Mouse (Mus musculus) kidney, embryonic 16.5 days (tissue): ENCODE measurements around the gene Fam102b. TPM values are rescaled to one million over a fixed set of nuclear protein-coding genes. Genes with fewer than 3 reads are reported as not detected.

Source experiments
- ATAC-seq: fragments of 200-750 bp; cut with Nextera tagmentation; 2 replicates; pipeline ENCODE4 v1.8.0; 2017; ENCODE audit warnings: moderate TSS enrichment; ENCODE audit not compliant: low FRiP score, low TSS enrichment
- H3K27ac ChIP-seq: fragments of 300-500 bp; sonication (generic); 2 replicates; pipeline ENCODE4 v1.5.1; 2014; ENCODE audit warnings: low read length
- H3K27me3 ChIP-seq: fragments of 300-500 bp; sonication (generic); 2 replicates; pipeline ENCODE4 v1.6.1; 2014; ENCODE audit warnings: low read length, control low read depth, mixed read lengths; ENCODE audit not compliant: insufficient read depth
- H3K36me3 ChIP-seq: fragments of 300-500 bp; sonication (generic); 2 replicates; pipeline ENCODE4 v1.6.1; 2014; ENCODE audit warnings: low read length, control low read depth, mixed read lengths; ENCODE audit not compliant: insufficient read depth
- H3K4me1 ChIP-seq: fragments of 300-500 bp; sonication (generic); 2 replicates; pipeline ENCODE4 v1.6.1; 2014; ENCODE audit warnings: low read length, control low read depth, mixed read lengths; ENCODE audit not compliant: insufficient read depth
- H3K4me2 ChIP-seq: fragments of 300-500 bp; sonication (generic); replicated peaks from 2 replicates; pipeline ENCODE4 v1.6.1; 2014; ENCODE audit warnings: low read depth, low read length
- H3K4me3 ChIP-seq: fragments of 300-500 bp; sonication (generic); 2 replicates; pipeline ENCODE4 v1.5.1; 2014; ENCODE audit warnings: mild to moderate bottlenecking, low read length
- H3K9ac ChIP-seq: fragments of 300-500 bp; sonication (generic); replicated peaks from 2 replicates; pipeline ENCODE4 v1.6.1; 2014; ENCODE audit warnings: low read length
- H3K9me3 ChIP-seq: fragments of 300-500 bp; sonication (generic); 2 replicates; pipeline ENCODE4 v1.6.1; 2016; ENCODE audit warnings: low read length, control low read depth
- WGBS: fragments of 180-500 bp; shearing (Covaris S2); extraction: QIAGEN DNeasy Blood & Tissue Kit; methylation state at CpG from one replicate; pipeline ENCODE4 v1.1.7; 2014; 5-methylcytosine and 5-hydroxymethylcytosine counted together
- polyA plus RNA-seq: library from polyadenylated mRNA; unstranded; fragments of >200 nt; fragmentation: Nextera tagmentation; extraction: Ambion mirVana; gene quantifications from 2 replicates; pipeline ENCODE4 v1.2.1, GENCODE M21; 2015

Fam102b gene
- polyA plus RNA-seq, 1 experiment from 2014 or later = 4.1 TPM

DNA sequence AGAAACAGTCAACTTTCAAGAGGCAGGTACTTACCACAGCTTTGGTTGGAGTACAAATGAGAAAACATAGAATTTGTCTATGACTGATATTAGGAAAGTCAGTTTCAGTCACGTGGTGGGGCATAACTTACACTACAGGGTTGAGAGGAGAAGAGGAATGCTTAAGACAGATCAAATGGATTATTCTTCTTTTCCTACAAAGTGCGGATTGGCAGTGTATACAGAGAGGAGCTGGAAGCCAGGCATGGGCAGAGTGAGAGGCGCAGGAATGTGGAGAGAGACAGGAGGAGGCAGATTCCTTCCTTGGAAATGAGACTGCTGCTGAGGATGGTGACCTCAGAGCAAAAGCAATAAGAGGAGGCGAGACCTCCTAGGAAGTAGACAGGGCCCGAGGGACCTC, 9.1 kb downstream of the Fam102b start:
- H3K4me1 ChIP-seq = peaks cover 3% of the 10 kb centered on the region; the same call in 1 of the 2 replicates

DNA sequence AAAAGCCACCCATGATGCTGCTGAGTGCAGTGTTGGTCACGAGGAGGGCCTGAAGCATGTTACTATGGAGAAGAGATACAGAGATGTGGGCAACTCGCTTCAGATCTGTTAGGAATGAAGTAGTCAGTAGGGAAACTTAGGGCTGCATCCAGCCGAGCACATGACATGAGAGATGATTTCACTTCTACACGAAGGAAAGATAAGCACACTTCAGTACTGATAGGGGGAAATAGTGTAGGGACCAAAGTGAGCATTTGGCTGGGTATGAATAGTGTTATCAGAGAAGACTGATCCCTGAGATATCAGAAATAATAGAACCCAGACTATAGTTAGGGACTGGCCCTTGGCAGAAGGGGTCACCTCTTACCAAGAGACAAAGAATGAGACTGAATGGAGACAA, 14.8 kb downstream of the Fam102b start:
- H3K4me3 ChIP-seq = no peak overlapping the region
- peaks cover 10% of the 10 kb centered on the region for H3K4me1 ChIP-seq
- H3K27ac ChIP-seq = no peak overlapping the region
- no peaks in the 10 kb centered on the region for H3K36me3 ChIP-seq
- ATAC-seq = no peak
- H3K4me2 ChIP-seq = no peak overlapping the region
- no peaks in the 10 kb centered on the region for H3K9me3 ChIP-seq
- 80% methylated on average over 4 of the region's 4 CpGs for WGBS
- H3K27me3 ChIP-seq = no peaks in the 10 kb centered on the region
- H3K9ac ChIP-seq = no peak overlapping the region

More for the DNA sequence above, 9.1 kb downstream of the Fam102b start:
- no peak overlapping the region for H3K9ac ChIP-seq
- no peak overlapping the region for H3K4me3 ChIP-seq
- 77% methylated on average over 5 of the region's 5 CpGs for WGBS
- no peaks in the 10 kb centered on the region for H3K36me3 ChIP-seq
- no peaks in the 10 kb centered on the region for H3K27me3 ChIP-seq
- H3K4me2 ChIP-seq = no peak overlapping the region
- ATAC-seq = peak; percentile 51; the same call in 1 of the 2 replicates
- H3K27ac ChIP-seq = no peak overlapping the region
- no peaks in the 10 kb centered on the region for H3K9me3 ChIP-seq

DNA sequence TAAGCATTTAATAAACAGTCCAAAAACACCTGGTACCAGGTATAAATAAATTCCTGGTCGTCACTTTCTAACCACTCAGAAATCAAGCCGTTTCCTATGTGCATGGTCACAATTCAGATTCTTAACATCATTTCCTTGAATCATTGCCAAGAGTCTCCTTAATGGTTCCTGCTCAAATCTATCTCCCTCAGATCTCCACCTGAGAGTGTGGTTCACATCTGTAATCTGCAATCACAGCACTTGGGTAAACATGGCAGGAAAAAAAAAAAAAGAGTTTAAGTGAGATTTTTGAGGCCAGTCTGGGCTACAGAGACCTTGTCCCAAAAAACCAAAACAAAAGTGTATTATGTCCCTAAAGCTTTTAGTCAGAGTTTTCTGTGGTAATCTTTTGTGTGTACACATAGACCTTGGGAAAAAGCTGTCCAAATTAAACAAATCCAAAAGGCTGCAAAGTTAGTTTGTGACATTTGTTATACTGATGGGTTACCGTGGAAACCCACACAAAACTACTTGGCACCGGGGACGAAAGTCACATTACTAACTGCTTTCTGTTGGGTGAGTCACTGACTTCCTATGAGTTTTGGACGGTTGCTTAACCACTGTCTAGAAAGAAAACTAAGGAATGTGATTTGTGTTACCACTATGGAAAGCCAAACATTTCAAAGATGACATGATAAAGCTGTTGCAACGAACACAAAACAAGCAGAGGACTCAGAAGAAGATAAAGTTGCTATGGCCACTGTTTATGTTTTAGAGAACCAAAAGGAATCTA, 16.7 kb downstream of the Fam102b start:
- WGBS = 39% methylated on average over 7 of the region's 7 CpGs
- peak overlapping the region; percentile 13; the same call in 1 of the 2 replicates for H3K27ac ChIP-seq
- H3K4me2 ChIP-seq = no peak overlapping the region
- H3K4me3 ChIP-seq = no peak overlapping the region
- H3K4me1 ChIP-seq = peaks cover 10% of the 10 kb centered on the region; the same call in 1 of the 2 replicates
- H3K36me3 ChIP-seq = no peaks in the 10 kb centered on the region
- H3K27me3 ChIP-seq = no peaks in the 10 kb centered on the region
- no peak overlapping the region for H3K9ac ChIP-seq
- no peaks in the 10 kb centered on the region for H3K9me3 ChIP-seq
- ATAC-seq = peak; percentile 81

DNA sequence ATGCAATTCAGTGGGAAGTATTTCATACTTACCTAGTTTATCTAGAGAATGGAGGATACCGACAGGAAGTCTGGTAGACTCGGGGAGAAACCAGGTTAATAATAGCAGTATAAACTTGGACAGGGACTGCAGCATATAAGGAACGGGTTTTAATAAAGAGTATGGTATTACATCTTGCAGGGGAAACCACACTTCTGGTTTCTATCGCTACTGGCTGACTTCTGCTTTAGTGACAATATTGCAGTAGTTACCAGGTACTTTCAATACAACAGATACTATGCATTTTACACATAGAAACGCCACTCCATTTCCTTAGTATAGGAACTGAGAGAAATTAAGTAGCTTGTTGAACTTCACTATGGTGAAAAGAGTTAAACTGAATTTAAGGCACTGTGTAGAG, 19.2 kb downstream of the Fam102b start:
- WGBS = 87% methylated on average over 5 of the region's 5 CpGs
- Histone ChIP-seq H3K4me1 (peaks cover 10% of the 10 kb centered on the region; the same call in 1 of the 2 replicates), H3K4me2 (no peak overlapping the region), H3K36me3 (no peaks in the 10 kb centered on the region), H3K9me3 (no peaks in the 10 kb centered on the region), H3K27ac (no peak overlapping the region), H3K27me3 (no peaks in the 10 kb centered on the region), H3K9ac (no peak overlapping the region), H3K4me3 (no peak overlapping the region)
- no peak for ATAC-seq

DNA sequence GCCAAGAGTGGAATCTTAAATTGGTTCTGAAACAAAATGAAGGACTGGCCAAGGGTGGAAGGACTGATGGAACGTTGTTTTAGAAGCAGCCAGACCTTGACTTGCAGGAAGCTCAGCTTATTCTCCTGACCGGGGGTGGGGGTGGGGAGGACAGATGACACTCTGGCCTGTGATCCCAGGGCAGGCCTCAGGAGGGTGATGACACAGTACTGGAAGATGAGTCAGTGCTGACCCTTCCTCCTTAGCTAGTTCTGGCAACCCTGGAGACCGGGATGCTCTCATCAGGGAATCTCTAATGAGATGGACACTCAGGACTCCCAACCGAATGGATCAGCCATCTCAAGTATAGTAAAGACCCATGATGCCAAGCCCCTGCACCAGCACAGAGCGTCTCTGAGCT, 21.6 kb downstream of the Fam102b start:
- Histone ChIP-seq H3K9me3 (no peaks in the 10 kb centered on the region), H3K27ac (no peak overlapping the region), H3K4me3 (no peak overlapping the region), H3K4me2 (no peak overlapping the region), H3K36me3 (no peaks in the 10 kb centered on the region), H3K4me1 (peaks cover 5% of the 10 kb centered on the region; the same call in 1 of the 2 replicates), H3K9ac (no peak overlapping the region), H3K27me3 (no peaks in the 10 kb centered on the region)
- WGBS = 68% methylated on average over 5 of the region's 5 CpGs
- ATAC-seq = no peak

DNA sequence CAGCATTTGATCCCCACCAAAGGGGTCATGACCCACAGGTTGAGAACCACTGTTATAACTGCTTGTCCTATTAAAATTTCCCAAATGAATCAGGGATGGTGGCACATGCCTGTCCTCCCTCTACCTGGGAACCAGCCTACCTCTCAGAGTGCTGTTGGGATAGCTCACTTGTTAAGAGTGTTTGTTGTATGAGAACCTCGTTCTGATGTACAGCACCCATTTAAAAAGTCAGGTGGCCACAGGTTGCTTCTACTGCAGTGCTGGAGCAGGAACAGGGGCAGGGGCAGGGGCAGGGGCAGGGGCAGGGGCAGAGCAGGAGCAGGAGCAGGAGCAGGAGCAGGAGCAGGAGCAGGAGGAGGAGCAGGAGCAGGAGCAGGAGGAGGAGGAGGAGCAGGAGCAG, 28.2 kb downstream of the Fam102b start:
- H3K9me3 ChIP-seq = no peaks in the 10 kb centered on the region
- no peaks in the 10 kb centered on the region for H3K27me3 ChIP-seq
- 74% methylated on average over 1 of the region's 1 CpGs for WGBS
- H3K4me1 ChIP-seq = no peaks in the 10 kb centered on the region
- H3K4me2 ChIP-seq = no peak overlapping the region
- H3K36me3 ChIP-seq = peaks cover 3% of the 10 kb centered on the region; the same call in 1 of the 2 replicates
- no peak for ATAC-seq
- no peak overlapping the region for H3K4me3 ChIP-seq
- no peak overlapping the region for H3K9ac ChIP-seq
- no peak overlapping the region for H3K27ac ChIP-seq

DNA sequence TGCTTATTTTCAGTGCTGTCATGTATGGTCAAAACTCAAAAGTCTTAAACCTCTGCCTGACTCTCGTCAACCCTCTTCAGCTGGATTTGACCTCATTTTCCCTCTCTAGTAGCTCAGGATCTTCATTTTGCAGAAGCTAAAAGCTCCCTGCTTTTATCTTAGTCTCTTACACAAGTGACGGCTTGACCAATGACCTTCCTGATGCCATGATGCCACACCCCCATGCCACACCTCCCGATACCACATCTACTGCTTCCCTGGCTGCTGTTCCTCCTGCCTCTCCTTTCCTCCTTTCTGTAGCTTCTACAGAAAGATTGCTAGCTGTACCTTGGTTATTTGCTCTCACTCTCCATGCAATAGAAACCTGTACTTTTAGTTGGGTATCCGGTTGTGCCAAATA, 29.6 kb downstream of the Fam102b start:
- Histone ChIP-seq H3K27ac (no peak overlapping the region), H3K9ac (no peak overlapping the region), H3K4me1 (no peaks in the 10 kb centered on the region), H3K4me2 (no peak overlapping the region), H3K27me3 (no peaks in the 10 kb centered on the region), H3K4me3 (no peak overlapping the region), H3K9me3 (no peaks in the 10 kb centered on the region), H3K36me3 (peaks cover 3% of the 10 kb centered on the region; the same call in 1 of the 2 replicates)
- WGBS = 68% methylated on average over 4 of the region's 4 CpGs
- ATAC-seq = no peak

DNA sequence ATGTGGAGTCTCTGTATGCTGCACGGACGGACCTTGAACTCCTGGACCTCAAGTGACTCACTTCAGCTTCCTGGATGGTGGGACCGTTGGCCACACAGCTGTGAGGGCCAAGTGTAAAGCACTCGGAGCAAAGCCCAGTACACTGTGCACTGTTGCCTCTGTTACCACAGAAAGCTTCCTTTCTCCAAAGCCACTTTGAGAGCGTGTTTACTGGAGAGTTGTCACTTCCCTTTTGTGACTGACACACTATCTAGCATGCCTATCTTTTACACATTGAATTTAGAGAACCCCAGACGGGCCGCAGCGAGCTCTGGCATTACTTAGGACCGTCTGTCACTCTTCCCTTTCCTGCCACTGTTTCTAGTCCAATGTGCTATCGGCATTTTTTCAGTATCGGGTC, 30.1 kb downstream of the Fam102b start:
- 77% methylated on average over 11 of the region's 11 CpGs for WGBS

DNA sequence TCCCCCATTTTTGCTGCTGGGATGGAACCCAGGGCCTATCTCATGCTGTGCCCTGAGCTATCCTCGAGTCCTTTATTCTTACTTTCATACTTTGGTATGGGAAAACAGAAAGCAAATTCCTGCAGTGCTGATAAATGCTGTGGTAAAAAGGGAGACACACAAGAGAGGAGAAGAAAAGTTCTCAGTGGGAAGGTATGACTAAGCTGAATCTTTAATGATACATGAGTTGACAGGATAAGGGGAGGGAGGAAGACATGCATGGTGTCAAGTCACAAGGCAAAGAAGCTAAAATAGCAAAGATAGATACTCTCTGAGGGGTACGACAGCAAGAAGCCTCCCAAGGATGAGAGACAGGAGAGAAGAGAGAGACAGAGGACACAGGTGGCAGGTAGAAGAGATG, 32.0 kb downstream of the Fam102b start:
- no peaks in the 10 kb centered on the region for H3K9me3 ChIP-seq
- H3K27ac ChIP-seq = no peak overlapping the region
- H3K4me2 ChIP-seq = no peak overlapping the region
- H3K36me3 ChIP-seq = peaks cover under 1% of the 10 kb centered on the region; the same call in 1 of the 2 replicates
- no peak overlapping the region for H3K9ac ChIP-seq
- H3K4me1 ChIP-seq = no peaks in the 10 kb centered on the region
- 84% methylated on average over 2 of the region's 2 CpGs for WGBS
- H3K4me3 ChIP-seq = no peak overlapping the region
- H3K27me3 ChIP-seq = no peaks in the 10 kb centered on the region
- ATAC-seq = no peak

More for the DNA sequence above, 30.1 kb downstream of the Fam102b start:
- H3K9me3 ChIP-seq = no peaks in the 10 kb centered on the region
- peaks cover 3% of the 10 kb centered on the region; the same call in 1 of the 2 replicates for H3K36me3 ChIP-seq
- no peaks in the 10 kb centered on the region for H3K27me3 ChIP-seq
- no peak overlapping the region for H3K27ac ChIP-seq
- ATAC-seq = no peak
- H3K4me1 ChIP-seq = no peaks in the 10 kb centered on the region
- H3K9ac ChIP-seq = no peak overlapping the region
- no peak overlapping the region for H3K4me3 ChIP-seq
- H3K4me2 ChIP-seq = no peak overlapping the region

DNA sequence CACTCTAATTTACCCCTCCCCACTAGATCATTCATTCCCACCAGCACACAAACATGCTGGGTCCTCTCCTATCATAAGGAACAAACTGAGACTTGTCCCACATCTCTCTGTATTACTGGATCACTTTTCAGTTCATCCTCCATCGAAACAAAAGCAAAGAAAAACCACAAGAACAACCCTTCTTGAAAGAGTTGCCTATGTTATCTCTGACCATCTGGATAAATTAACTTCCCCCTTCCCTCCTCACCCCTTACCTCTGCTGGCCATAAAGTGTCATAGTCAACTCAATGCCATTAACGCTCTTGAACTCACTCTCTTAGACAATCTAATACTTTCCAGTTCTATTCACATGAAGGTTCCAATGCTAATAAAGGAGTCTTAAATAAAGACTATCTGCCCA, 32.9 kb downstream of the Fam102b start:
- Histone ChIP-seq H3K27ac (no peak overlapping the region), H3K9ac (no peak overlapping the region), H3K27me3 (no peaks in the 10 kb centered on the region), H3K9me3 (no peaks in the 10 kb centered on the region), H3K4me2 (no peak overlapping the region), H3K36me3 (no peaks in the 10 kb centered on the region), H3K4me1 (no peaks in the 10 kb centered on the region), H3K4me3 (no peak overlapping the region)
- no peak for ATAC-seq
- 88% methylated on average over 2 of the region's 2 CpGs for WGBS
